Mouse (Mus musculus) small intestine, adult 2 months (tissue): ENCODE measurements around the gene Ablim1.

Source experiments
- CTCF ChIP-seq: fragments of 200-500 bp; IDR thresholded peaks from 2 replicates; pipeline ENCODE4 v1.5.1; 2012; ENCODE audit warnings: low read depth, mild to moderate bottlenecking, control low read depth, inconsistent platforms, low read length, moderate library complexity, mixed read lengths; ENCODE audit not compliant: insufficient replicate concordance, insufficient read length; ENCODE audit errors: extremely low read depth
- POLR2A ChIP-seq: fragments of 200-500 bp; IDR thresholded peaks from 2 replicates; pipeline ENCODE4 v1.6.1; 2012; ENCODE audit warnings: low read depth, mild to moderate bottlenecking, control low read depth, inconsistent platforms, low read length, moderate library complexity

GRCm38 (mm10) chr19:57295521-57295920 lies 19.2 kb downstream of the Ablim1 start:
- TF ChIP-seq CTCF (no peak), POLR2A (no peak)
